Mouse (Mus musculus) CH12.LX (cell line): ENCODE data around the gene Vav2.

ENCODE experiments used
- CHD2 ChIP-seq: IDR thresholded peaks from 2 replicates; pipeline ENCODE4 v1.6.1; 2011; ENCODE audit warnings: low read length, improper control_type of control experiment
- CTCF ChIP-seq, 2 experiments: IDR thresholded peaks in 1 of 2; conservative IDR thresholded peaks in 1 of 2; 2 replicates each; pipeline ENCODE4 v1.5.1; 2011 to 2012; ENCODE audit warnings: low read depth in 2 of 2, low read length in 2 of 2, improper control_type of control experiment in 1 of 2, inconsistent platforms in 1 of 2, mild to moderate bottlenecking in 1 of 2, moderate library complexity in 1 of 2
- EP300 ChIP-seq: IDR thresholded peaks from 2 replicates; pipeline ENCODE4 v1.6.1; 2011; ENCODE audit warnings: low read length, improper control_type of control experiment
- HCFC1 ChIP-seq: IDR thresholded peaks from 2 replicates; pipeline ENCODE4 v1.6.1; 2012; ENCODE audit warnings: low read depth, mild to moderate bottlenecking, inconsistent platforms, low read length, improper control_type of control experiment
- KAT2A ChIP-seq: IDR thresholded peaks from 2 replicates; pipeline ENCODE4 v1.6.1; 2012; ENCODE audit warnings: low read length, improper control_type of control experiment, inconsistent platforms; ENCODE audit not compliant: insufficient replicate concordance
- POLR2AphosphoS2 ChIP-seq: IDR thresholded peaks from 2 replicates; pipeline ENCODE4 v1.6.1; 2011; ENCODE audit warnings: low read depth, low read length, improper control_type of control experiment
- RCOR1 ChIP-seq: conservative IDR thresholded peaks from 2 replicates; pipeline ENCODE4 v1.6.1; 2012; ENCODE audit warnings: low read depth, mild to moderate bottlenecking, inconsistent platforms, low read length, improper control_type of control experiment
- USF1 ChIP-seq: IDR thresholded peaks from 2 replicates; pipeline ENCODE4 v1.6.1; 2014; ENCODE audit warnings: low read depth, mild to moderate bottlenecking, inconsistent platforms, low read length, improper control_type of control experiment
- USF2 ChIP-seq: conservative IDR thresholded peaks from 2 replicates; pipeline ENCODE4 v1.6.1; 2011; ENCODE audit warnings: low read depth, low read length, improper control_type of control experiment
- ZKSCAN1 ChIP-seq: IDR thresholded peaks from 2 replicates; pipeline ENCODE4 v1.6.1; 2012; ENCODE audit warnings: low read depth, inconsistent platforms, low read length, improper control_type of control experiment, borderline replicate concordance

DNA sequence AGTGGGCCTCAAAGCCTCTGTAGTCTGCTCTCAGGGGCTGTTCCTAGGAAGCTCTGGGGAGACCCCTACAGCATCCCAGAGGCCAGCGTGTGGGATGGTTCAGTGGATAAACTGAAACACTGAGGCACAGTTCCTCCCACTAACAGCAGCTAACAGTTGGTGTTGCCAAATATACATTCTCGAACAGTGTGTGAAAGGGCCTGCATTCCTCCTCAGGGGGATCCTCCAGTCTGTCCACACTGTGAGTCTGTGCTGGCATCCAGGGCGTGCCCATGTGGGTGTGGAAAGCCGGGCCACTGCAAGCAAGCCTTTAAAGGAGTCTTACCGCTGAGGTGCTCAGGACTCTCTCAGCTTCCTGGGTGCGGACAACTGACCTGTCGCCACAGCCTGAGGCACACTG, 200.3 kb downstream of the Vav2 start:
- no peak for TF ChIP-seq CTCF (conservative IDR thresholded peaks at IDR 0.05 in 1 of 2, IDR thresholded peaks at IDR 0.05 in 1 of 2; ENCODE audit: low read depth in 2 of 2, low read length in 2 of 2)
- no peak for TF ChIP-seq HCFC1
- no peak for TF ChIP-seq ZKSCAN1
- TF ChIP-seq RCOR1 = no peak
- TF ChIP-seq EP300 = no peak
- TF ChIP-seq KAT2A = no peak
- TF ChIP-seq USF2 = no peak
- TF ChIP-seq POLR2AphosphoS2 = no peak
- no peak for TF ChIP-seq CHD2
- TF ChIP-seq USF1 = no peak
